Mouse (Mus musculus) MEL (cell line): ENCODE data around the gene Gm20909. TPM values are rescaled to one million over a fixed set of nuclear protein-coding genes. Genes with fewer than 3 reads are reported as not detected.
"Not testable (repeated sequence)": the region's sequence is repeated elsewhere in the genome, so short reads cannot be mapped to it uniquely, and the experiment has no call there.

Experiments
- DNase-seq: peaks from one replicate; pipeline ENCODE4 v3.0.0; 2011; ENCODE audit warnings: low read depth, low spot score
- H3K27ac ChIP-seq: 2 replicates; pipeline ENCODE4 v1.5.1; 2012; ENCODE audit warnings: low read depth, mild to moderate bottlenecking, control low read depth, low read length, moderate library complexity; ENCODE audit not compliant: control insufficient read depth
- H3K27me3 ChIP-seq, 2 experiments: fragments of 150-350 bp in 1 of 2; sonication (generic) in 1 of 2; 2 replicates each; pipeline ENCODE4 v1.6.1; 2012; ENCODE audit warnings: low read length in 2 of 2, mild to moderate bottlenecking in 2 of 2, improper control_type of control experiment in 1 of 2, moderate library complexity in 1 of 2; ENCODE audit not compliant: insufficient read depth in 2 of 2, control insufficient read depth in 1 of 2
- H3K36me3 ChIP-seq, 2 experiments: 2 replicates each; pipeline ENCODE4 v1.6.1; 2012 to 2014; ENCODE audit warnings: low read length in 2 of 2, improper control_type of control experiment in 1 of 2, inconsistent platforms in 1 of 2, mild to moderate bottlenecking in 1 of 2; ENCODE audit not compliant: insufficient read depth in 2 of 2, control insufficient read depth in 1 of 2
- H3K4me1 ChIP-seq, 2 experiments: fragments of 150-350 bp in 1 of 2; sonication (generic) in 1 of 2; 2 replicates each; pipeline ENCODE4 v1.6.1; 2012; ENCODE audit warnings: low read length in 2 of 2, improper control_type of control experiment in 1 of 2, mild to moderate bottlenecking in 1 of 2; ENCODE audit not compliant: insufficient read depth in 2 of 2, control insufficient read depth in 1 of 2
- H3K4me3 ChIP-seq, 2 experiments: fragments of 150-350 bp in 1 of 2; sonication (generic) in 1 of 2; 2 replicates each; pipeline ENCODE4 v1.5.1; 2012; ENCODE audit warnings: low read depth in 2 of 2, low read length in 2 of 2, mild to moderate bottlenecking in 2 of 2, moderate library complexity in 2 of 2, control low read depth in 1 of 2, improper control_type of control experiment in 1 of 2; ENCODE audit not compliant: control insufficient read depth in 1 of 2, insufficient read depth in 1 of 2
- H3K79me2 ChIP-seq: 2 replicates; pipeline ENCODE4 v1.6.1; 2012; ENCODE audit warnings: mild to moderate bottlenecking, low read length, moderate library complexity; ENCODE audit not compliant: control insufficient read depth, poor library complexity, insufficient read depth
- H3K9ac ChIP-seq: 2 replicates; pipeline ENCODE4 v1.6.1; 2012; ENCODE audit warnings: low read depth, mild to moderate bottlenecking, control low read depth, low read length, moderate library complexity; ENCODE audit not compliant: control insufficient read depth, poor library complexity, severe bottlenecking
- H3K9me3 ChIP-seq: fragments of 150-350 bp; sonication (generic); replicated peaks from 2 replicates; pipeline ENCODE4 v1.6.1; 2012; ENCODE audit warnings: mild to moderate bottlenecking, low read length, improper control_type of control experiment, moderate library complexity; ENCODE audit not compliant: insufficient read depth
- polyA plus RNA-seq, 2 experiments: library from polyadenylated mRNA; stranded (reverse) in 1 of 2; unstranded in 1 of 2; fragments of >175 nt in 1 of 2; fragments of >200 nt in 1 of 2; gene quantifications; 2 replicates each; pipeline versions ENCODE4 v1.2.1 to v1.2.4; 2012; ENCODE audit warnings: low replicate concordance in 2 of 2, low read depth in 1 of 2; ENCODE audit not compliant: insufficient read length in 2 of 2, insufficient read depth in 1 of 2, missing spikeins in 1 of 2
- total RNA-seq: library from RNA; depleted of rRNA; stranded (reverse); fragments of 300-350 nt; gene quantifications from 2 replicates; pipeline ENCODE4 v1.2.3, GENCODE M21; 2012; rRNA removed

The Gm20909 gene
- total RNA-seq (not detected in 2 replicates), polyA plus RNA-seq (not detected)

GRCm38 (mm10) chrY:21164270-21164669 lies at the start of gene Gm20909:
Gm20909 (plus strand) TSS chrY:21164570.
- not testable (repeated sequence) for DNase-seq, H3K4me1 ChIP-seq, H3K9ac ChIP-seq, H3K27ac ChIP-seq, H3K36me3 ChIP-seq, H3K9me3 ChIP-seq, H3K27me3 ChIP-seq, H3K79me2 ChIP-seq, H3K4me3 ChIP-seq

Other genes starting within 250 kb of the Gm20909 start
- gene Gm29866, start 170.9 kb upstream of the Gm20909 start, total RNA-seq: not detected in 2 replicates
- gene Gm29866, start 170.9 kb upstream of the Gm20909 start, polyA plus RNA-seq: not detected
- not detected in 2 replicates for gene Gm20865, start 77.0 kb downstream of the Gm20909 start, total RNA-seq
- gene Gm20865, start 77.0 kb downstream of the Gm20909 start, polyA plus RNA-seq: not detected